Mouse (Mus musculus): ENCODE data around the gene Inip. TPM values are rescaled to one million over a fixed set of nuclear protein-coding genes. Genes with fewer than 3 reads are reported as not detected.
"Not testable (repeated sequence)": the region's sequence is repeated elsewhere in the genome, so short reads cannot be mapped to it uniquely, and the experiment has no call there.

Gene Inip
- polyA plus RNA-seq, 1 experiment from 2014 or later, result 77.2 TPM

- Histone ChIP-seq H3K4me2 (replicated peaks) (peak overlapping the region; percentile 97), H3K9ac (replicated peaks) (no peak overlapping the region)
These were observed 6.1 kb upstream of the Inip start for GRCm38 (mm10) chr4:59807521-59807920.

GRCm38 (mm10) chr4:59806879-59807195 is 5.4 kb upstream of the Inip start:
- peak overlapping the region; percentile 27; the same call in 1 of the 2 replicates for H3K27ac ChIP-seq (replicated peaks)
- WGBS, result 6% methylated on average over 9 of the region's 9 CpGs
- H3K36me3 ChIP-seq, result no peaks in the 10 kb centered on the region
- H3K4me2 ChIP-seq (replicated peaks), result peak overlapping the region; percentile 97
- H3K9ac ChIP-seq (replicated peaks), result peak overlapping the region; percentile 76
- no peaks in the 10 kb centered on the region for H3K9me3 ChIP-seq
- H3K4me3 ChIP-seq, result peak overlapping the region; percentile 84
- ATAC-seq (replicated peaks), result no peak
- peaks cover 20% of the 10 kb centered on the region for H3K4me1 ChIP-seq
- no peaks in the 10 kb centered on the region for H3K27me3 ChIP-seq

More at GRCm38 (mm10) chr4:59807521-59807920, 6.1 kb upstream of the Inip start:
- Histone ChIP-seq H3K4me1 (peaks cover 20% of the 10 kb centered on the region), H3K27ac (replicated peaks) (no peak overlapping the region), H3K4me3 (peak overlapping the region; percentile 84; the same call in 1 of the 2 replicates), H3K9me3 (no peaks in the 10 kb centered on the region), H3K36me3 (no peaks in the 10 kb centered on the region), H3K27me3 (no peaks in the 10 kb centered on the region)
- 67% methylated on average over 2 of the region's 2 CpGs for WGBS
- no peak for ATAC-seq (replicated peaks)

GRCm38 (mm10) chr4:59805968-59806878 is 4.8 kb upstream of the Inip start:
- H3K27ac ChIP-seq (replicated peaks), result peak overlapping the region; percentile 78
- H3K27me3 ChIP-seq, result no peaks in the 10 kb centered on the region
- ATAC-seq (replicated peaks), result peak; percentile 32
- H3K36me3 ChIP-seq, result no peaks in the 10 kb centered on the region
- peak overlapping the region; percentile 97 for H3K4me2 ChIP-seq (replicated peaks)
- no peaks in the 10 kb centered on the region for H3K9me3 ChIP-seq
- peak overlapping the region; percentile 84 for H3K4me3 ChIP-seq
- WGBS, result under 1% methylated on average over 56 of the region's 58 CpGs
- peaks cover 20% of the 10 kb centered on the region for H3K4me1 ChIP-seq
- H3K9ac ChIP-seq (replicated peaks), result peak overlapping the region; percentile 76

- Histone ChIP-seq H3K4me1 (peaks cover 20% of the 10 kb centered on the region), H3K9ac (replicated peaks) (peak within 1 kb of the TSS; percentile 76), H3K27me3 (no peaks in the 10 kb centered on the region), H3K4me2 (replicated peaks) (peak within 1 kb of the TSS; percentile 97), H3K9me3 (no peaks in the 10 kb centered on the region), H3K36me3 (no peaks in the 10 kb centered on the region), H3K27ac (replicated peaks) (peak within 1 kb of the TSS; percentile 78), H3K4me3 (peak within 1 kb of the TSS; percentile 84)
- WGBS, result 1% methylated on average over 44 of the region's 45 CpGs
- peak; percentile 94 for ATAC-seq (replicated peaks)
These were observed 4.0 kb upstream of the Inip start, which contains the start of gene Snx30 for GRCm38 (mm10) chr4:59805181-59805967. TSS of gene Snx30 (plus strand) at chr4:59805840.

- Histone ChIP-seq H3K4me3 (peak overlapping the region; percentile 84), H3K27me3 (no peaks in the 10 kb centered on the region), H3K9ac (replicated peaks) (peak overlapping the region; percentile 76; the same call in 1 of the 2 replicates), H3K9me3 (no peaks in the 10 kb centered on the region), H3K4me2 (replicated peaks) (peak overlapping the region; percentile 97), H3K4me1 (peaks cover 20% of the 10 kb centered on the region), H3K27ac (replicated peaks) (no peak overlapping the region), H3K36me3 (no peaks in the 10 kb centered on the region)
- ATAC-seq (replicated peaks), result no peak
- WGBS, result 81% methylated on average over 1 of the region's 1 CpGs
These were observed 3.4 kb upstream of the Inip start for GRCm38 (mm10) chr4:59804754-59805153.

GRCm38 (mm10) chr4:59803358-59803757 is 2.0 kb upstream of the Inip start:
- Histone ChIP-seq H3K4me2 (replicated peaks) (no peak overlapping the region), H3K27me3 (no peaks in the 10 kb centered on the region), H3K36me3 (no peaks in the 10 kb centered on the region), H3K9me3 (no peaks in the 10 kb centered on the region), H3K4me3 (no peak overlapping the region), H3K4me1 (peaks cover 20% of the 10 kb centered on the region), H3K9ac (replicated peaks) (no peak overlapping the region), H3K27ac (replicated peaks) (no peak overlapping the region)
- no peak for ATAC-seq (replicated peaks)
- WGBS, result 80% methylated on average over 5 of the region's 5 CpGs

GRCm38 (mm10) chr4:59802792-59803191 is 1.4 kb upstream of the Inip start:
- H3K27me3 ChIP-seq, result no peaks in the 10 kb centered on the region
- peaks cover 19% of the 10 kb centered on the region for H3K4me1 ChIP-seq
- no peak overlapping the region for H3K27ac ChIP-seq (replicated peaks)
- ATAC-seq (replicated peaks), result no peak
- WGBS, result 71% methylated on average over 4 of the region's 4 CpGs
- H3K4me2 ChIP-seq (replicated peaks), result no peak overlapping the region
- H3K9me3 ChIP-seq, result no peaks in the 10 kb centered on the region
- H3K9ac ChIP-seq (replicated peaks), result no peak overlapping the region
- H3K4me3 ChIP-seq, result no peak overlapping the region
- H3K36me3 ChIP-seq, result no peaks in the 10 kb centered on the region

- no peak for ATAC-seq (replicated peaks)
- H3K4me3 ChIP-seq, result no peak overlapping the region
- no peak overlapping the region for H3K9ac ChIP-seq (replicated peaks)
- no peak overlapping the region for H3K27ac ChIP-seq (replicated peaks)
- no peaks in the 10 kb centered on the region for H3K27me3 ChIP-seq
- peaks cover 13% of the 10 kb centered on the region for H3K4me1 ChIP-seq
- WGBS, result 79% methylated on average over 6 of the region's 6 CpGs
- H3K36me3 ChIP-seq, result no peaks in the 10 kb centered on the region
- no peak overlapping the region for H3K4me2 ChIP-seq (replicated peaks)
- H3K9me3 ChIP-seq, result no peaks in the 10 kb centered on the region
These were observed 718 bp upstream of the Inip start for GRCm38 (mm10) chr4:59802107-59802506.

- Histone ChIP-seq H3K36me3 (no peaks in the 10 kb centered on the region), H3K4me2 (replicated peaks) (no peak overlapping the region), H3K9ac (replicated peaks) (no peak overlapping the region), H3K9me3 (no peaks in the 10 kb centered on the region), H3K27me3 (no peaks in the 10 kb centered on the region), H3K4me1 (peaks cover 6% of the 10 kb centered on the region), H3K27ac (replicated peaks) (no peak overlapping the region), H3K4me3 (no peak overlapping the region)
- no peak for ATAC-seq (replicated peaks)
- 86% methylated on average over 5 of the region's 5 CpGs for WGBS
These were observed 1.2 kb downstream of the Inip start for GRCm38 (mm10) chr4:59800181-59800580.

- Histone ChIP-seq H3K4me2 (replicated peaks) (no peak overlapping the region), H3K36me3 (no peaks in the 10 kb centered on the region), H3K27me3 (no peaks in the 10 kb centered on the region), H3K4me3 (no peak overlapping the region), H3K9ac (replicated peaks) (no peak overlapping the region), H3K9me3 (no peaks in the 10 kb centered on the region), H3K4me1 (no peaks in the 10 kb centered on the region), H3K27ac (replicated peaks) (no peak overlapping the region)
- WGBS, result 87% methylated on average over 2 of the region's 2 CpGs
- ATAC-seq (replicated peaks), result no peak
These were observed 5.5 kb downstream of the Inip start for GRCm38 (mm10) chr4:59795788-59796455.

GRCm38 (mm10) chr4:59794116-59794515 is 7.3 kb downstream of the Inip start:
- Histone ChIP-seq H3K36me3 (no peaks in the 10 kb centered on the region), H3K4me1 (no peaks in the 10 kb centered on the region), H3K27ac (replicated peaks) (no peak overlapping the region), H3K4me2 (replicated peaks) (no peak overlapping the region), H3K4me3 (no peak overlapping the region), H3K27me3 (no peaks in the 10 kb centered on the region), H3K9me3 (no peaks in the 10 kb centered on the region), H3K9ac (replicated peaks) (no peak overlapping the region)
- no peak for ATAC-seq (replicated peaks)
- 74% methylated on average over 2 of the region's 2 CpGs for WGBS

- not testable (repeated sequence) for H3K36me3 ChIP-seq; H3K4me2 ChIP-seq (replicated peaks); H3K27me3 ChIP-seq; H3K27ac ChIP-seq (replicated peaks); ATAC-seq (replicated peaks); H3K4me1 ChIP-seq; H3K9ac ChIP-seq (replicated peaks); H3K9me3 ChIP-seq; H3K4me3 ChIP-seq
- 88% methylated on average over 2 of the region's 2 CpGs for WGBS
These were observed 7.8 kb downstream of the Inip start for GRCm38 (mm10) chr4:59793626-59794025.

Data from forebrain, embryonic 15.5 days (tissue).